Mouse (Mus musculus): Measurements from ENCODE around the gene Edaradd. TPM values are rescaled to one million over a fixed set of nuclear protein-coding genes. Genes with fewer than 3 reads are reported as not detected.

Edaradd gene
- polyA plus RNA-seq, 1 experiment from 2014 or later = 2.2 TPM

GRCm38 (mm10) chr13:12534628-12535027 lies 14.4 kb upstream of the Edaradd start:
- WGBS = 67% methylated on average over 3 of the region's 3 CpGs
- no peak overlapping the region for H3K27ac ChIP-seq (ENCODE audit: low read length)
- no peak overlapping the region for H3K9ac ChIP-seq (ENCODE audit: low read length)
- H3K36me3 ChIP-seq (ENCODE audit: control insufficient read depth, insufficient read depth) = no peaks in the 10 kb centered on the region
- H3K4me3 ChIP-seq (ENCODE audit: low read length) = no peak overlapping the region
- no peak for ATAC-seq (replicated peaks; ENCODE audit: extremely low read depth, insufficient read depth, low FRiP score)
- no peaks in the 10 kb centered on the region for H3K27me3 ChIP-seq (ENCODE audit: control insufficient read depth, insufficient read depth, low read length)
- no peak overlapping the region for H3K4me2 ChIP-seq (ENCODE audit: low read depth, low read length)
- no peaks in the 10 kb centered on the region for H3K4me1 ChIP-seq (ENCODE audit: control insufficient read depth, insufficient read depth, low read length)
- H3K9me3 ChIP-seq (replicated peaks; ENCODE audit: control insufficient read depth, low read length) = no peaks in the 10 kb centered on the region; the same call in 1 of the 2 replicates

DNA sequence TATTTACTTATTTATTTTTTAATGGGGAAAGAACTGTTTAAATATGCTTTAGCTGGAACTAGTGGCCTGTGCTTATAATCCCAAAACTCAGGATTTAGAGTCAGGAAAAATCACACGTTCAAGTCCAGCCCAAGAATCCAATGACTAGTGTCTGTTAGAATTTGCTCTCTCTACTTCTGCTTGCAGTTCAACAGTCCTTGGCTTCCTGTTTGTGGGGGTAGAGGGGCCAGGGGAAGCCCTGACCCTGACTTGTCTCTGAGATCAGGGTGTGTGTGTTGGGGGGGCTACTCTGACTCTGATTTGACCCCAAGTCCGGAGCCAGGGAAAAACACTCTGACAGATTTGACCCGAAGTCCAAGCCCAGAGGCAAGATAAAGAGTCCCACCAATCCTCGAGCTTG lies 5.4 kb upstream of the Edaradd start:
- H3K36me3 ChIP-seq (ENCODE audit: control insufficient read depth, insufficient read depth) = no peaks in the 10 kb centered on the region
- no peaks in the 10 kb centered on the region for H3K9me3 ChIP-seq (replicated peaks; ENCODE audit: control insufficient read depth, low read length)
- 80% methylated on average over 4 of the region's 4 CpGs for WGBS
- no peak overlapping the region for H3K4me3 ChIP-seq (ENCODE audit: low read length)
- no peak overlapping the region for H3K9ac ChIP-seq (ENCODE audit: low read length)
- no peak overlapping the region for H3K4me2 ChIP-seq (ENCODE audit: low read depth, low read length)
- H3K27me3 ChIP-seq (ENCODE audit: control insufficient read depth, insufficient read depth, low read length) = 0 out of 2 replicates have a peak, but pooled peaks cover 2% of the 10 kb centered on the region
- no peak overlapping the region for H3K27ac ChIP-seq (ENCODE audit: low read length)
- ATAC-seq (replicated peaks; ENCODE audit: extremely low read depth, insufficient read depth, low FRiP score) = no peak
- peaks cover 6% of the 10 kb centered on the region; the same call in 1 of the 2 replicates for H3K4me1 ChIP-seq (ENCODE audit: control insufficient read depth, insufficient read depth, low read length)

GRCm38 (mm10) chr13:12522346-12522745 lies 2.1 kb upstream of the Edaradd start:
- Histone ChIP-seq H3K9ac (ENCODE audit: low read length) (no peak overlapping the region), H3K4me2 (ENCODE audit: low read depth, low read length) (no peak overlapping the region), H3K9me3 (replicated peaks; ENCODE audit: control insufficient read depth, low read length) (no peaks in the 10 kb centered on the region), H3K4me3 (ENCODE audit: low read length) (no peak overlapping the region), H3K4me1 (ENCODE audit: control insufficient read depth, insufficient read depth, low read length) (no peaks in the 10 kb centered on the region), H3K36me3 (ENCODE audit: control insufficient read depth, insufficient read depth) (no peaks in the 10 kb centered on the region), H3K27ac (ENCODE audit: low read length) (no peak overlapping the region), H3K27me3 (ENCODE audit: control insufficient read depth, insufficient read depth, low read length) (peaks cover 6% of the 10 kb centered on the region; the same call in 1 of the 2 replicates)
- ATAC-seq (replicated peaks; ENCODE audit: extremely low read depth, insufficient read depth, low FRiP score) = no peak

- peaks cover 6% of the 10 kb centered on the region; the same call in 1 of the 2 replicates for H3K27me3 ChIP-seq (ENCODE audit: control insufficient read depth, insufficient read depth, low read length)
- no peaks in the 10 kb centered on the region for H3K36me3 ChIP-seq (ENCODE audit: control insufficient read depth, insufficient read depth)
- H3K4me2 ChIP-seq (ENCODE audit: low read depth, low read length) = peak overlapping the region; percentile 100
- peak overlapping the region; percentile 62 for H3K4me3 ChIP-seq (ENCODE audit: low read length)
- H3K9ac ChIP-seq (ENCODE audit: low read length) = peak overlapping the region; percentile 23; the same call in 1 of the 2 replicates
- no peaks in the 10 kb centered on the region for H3K9me3 ChIP-seq (replicated peaks; ENCODE audit: control insufficient read depth, low read length)
- H3K4me1 ChIP-seq (ENCODE audit: control insufficient read depth, insufficient read depth, low read length) = no peaks in the 10 kb centered on the region
- no peak overlapping the region for H3K27ac ChIP-seq (ENCODE audit: low read length)
- ATAC-seq (replicated peaks; ENCODE audit: extremely low read depth, insufficient read depth, low FRiP score) = no peak
- WGBS = 7% methylated on average over 18 of the region's 18 CpGs
These were observed 867 bp downstream of the Edaradd start for GRCm38 (mm10) chr13:12519371-12519770.

DNA sequence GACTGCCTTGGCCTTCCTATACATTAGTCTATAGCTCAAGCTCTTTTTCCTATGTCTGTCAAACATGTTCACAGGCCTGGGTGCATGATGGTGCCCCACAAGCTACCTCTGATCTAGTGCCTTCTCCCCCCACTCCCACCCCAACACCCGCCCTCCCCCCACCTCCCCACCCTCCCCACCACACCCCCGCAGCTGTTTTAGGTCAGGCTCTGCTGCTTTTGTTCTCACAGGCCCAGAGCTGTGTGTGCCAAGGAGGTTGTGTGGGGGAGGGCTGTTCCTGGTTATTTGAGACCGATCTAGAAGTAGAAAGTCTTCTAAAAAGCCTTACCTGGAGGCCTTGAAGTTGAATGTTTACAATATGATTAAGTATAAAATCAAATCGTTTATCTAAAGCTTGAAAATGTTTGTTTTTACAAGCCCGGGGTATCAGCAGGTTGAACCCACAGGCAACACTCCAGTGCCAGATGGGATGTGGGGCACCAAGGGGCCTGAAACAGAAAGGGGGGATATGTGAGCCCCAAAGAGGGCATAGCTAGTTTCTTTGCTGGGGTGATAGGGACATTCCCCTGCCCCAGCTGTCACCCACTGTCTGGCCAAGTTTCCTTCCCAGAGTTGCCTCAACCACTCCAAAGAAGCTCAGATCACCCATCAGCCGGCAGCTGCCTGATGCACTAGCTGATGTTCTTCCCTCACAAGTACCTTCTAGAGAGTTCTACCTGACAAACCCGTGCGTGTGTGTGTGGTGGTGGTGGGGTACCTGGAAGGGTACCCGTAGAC lies 8.9 kb downstream of the Edaradd start:
- no peaks in the 10 kb centered on the region for H3K4me1 ChIP-seq (ENCODE audit: control insufficient read depth, insufficient read depth, low read length)
- H3K9me3 ChIP-seq (replicated peaks; ENCODE audit: control insufficient read depth, low read length) = no peaks in the 10 kb centered on the region
- H3K4me3 ChIP-seq (ENCODE audit: low read length) = no peak overlapping the region
- no peak overlapping the region for H3K4me2 ChIP-seq (ENCODE audit: low read depth, low read length)
- no peaks in the 10 kb centered on the region for H3K27me3 ChIP-seq (ENCODE audit: control insufficient read depth, insufficient read depth, low read length)
- 64% methylated on average over 9 of the region's 9 CpGs for WGBS
- H3K9ac ChIP-seq (ENCODE audit: low read length) = no peak overlapping the region
- H3K27ac ChIP-seq (ENCODE audit: low read length) = peak overlapping the region; percentile 52; the same call in 1 of the 2 replicates
- peak; percentile 50; the same call in 1 of the 2 replicates for ATAC-seq (replicated peaks; ENCODE audit: extremely low read depth, insufficient read depth, low FRiP score)
- H3K36me3 ChIP-seq (ENCODE audit: control insufficient read depth, insufficient read depth) = no peaks in the 10 kb centered on the region

GRCm38 (mm10) chr13:12510032-12510431 lies 10.2 kb downstream of the Edaradd start:
- 77% methylated on average over 6 of the region's 6 CpGs for WGBS
- no peaks in the 10 kb centered on the region for H3K9me3 ChIP-seq (replicated peaks; ENCODE audit: control insufficient read depth, low read length)

DNA sequence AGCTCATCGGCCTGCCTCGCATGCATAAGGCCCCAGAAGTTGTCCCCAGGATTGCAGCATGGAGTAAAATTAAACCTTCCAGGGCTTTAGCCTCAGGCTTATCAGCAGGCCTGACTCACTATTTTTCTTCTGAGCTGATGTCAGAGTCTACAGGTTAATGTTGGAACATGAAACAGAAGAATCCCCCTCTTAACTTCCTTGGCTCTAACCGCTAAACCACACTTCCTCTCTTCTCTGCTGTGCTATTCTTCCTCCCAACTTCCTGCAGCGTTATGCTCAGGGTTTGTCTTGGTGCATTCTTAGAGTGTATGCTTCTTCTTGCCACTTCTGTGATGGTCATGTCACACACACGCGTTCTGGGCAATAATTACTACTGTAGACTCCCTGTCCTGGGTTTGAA lies 12.8 kb downstream of the Edaradd start:
- H3K4me1 ChIP-seq (ENCODE audit: control insufficient read depth, insufficient read depth, low read length) = no peaks in the 10 kb centered on the region
- no peak overlapping the region for H3K4me2 ChIP-seq (ENCODE audit: low read depth, low read length)
- no peak overlapping the region for H3K4me3 ChIP-seq (ENCODE audit: low read length)
- no peak overlapping the region for H3K27ac ChIP-seq (ENCODE audit: low read length)
- no peak for ATAC-seq (replicated peaks; ENCODE audit: extremely low read depth, insufficient read depth, low FRiP score)
- 77% methylated on average over 6 of the region's 6 CpGs for WGBS
- H3K9me3 ChIP-seq (replicated peaks; ENCODE audit: control insufficient read depth, low read length) = no peaks in the 10 kb centered on the region
- H3K9ac ChIP-seq (ENCODE audit: low read length) = no peak overlapping the region
- no peaks in the 10 kb centered on the region for H3K36me3 ChIP-seq (ENCODE audit: control insufficient read depth, insufficient read depth)
- no peaks in the 10 kb centered on the region for H3K27me3 ChIP-seq (ENCODE audit: control insufficient read depth, insufficient read depth, low read length)

More at GRCm38 (mm10) chr13:12510032-12510431, 10.2 kb downstream of the Edaradd start:
- Histone ChIP-seq H3K27me3 (ENCODE audit: control insufficient read depth, insufficient read depth, low read length) (no peaks in the 10 kb centered on the region), H3K27ac (ENCODE audit: low read length) (no peak overlapping the region), H3K4me1 (ENCODE audit: control insufficient read depth, insufficient read depth, low read length) (no peaks in the 10 kb centered on the region), H3K4me2 (ENCODE audit: low read depth, low read length) (no peak overlapping the region), H3K4me3 (ENCODE audit: low read length) (no peak overlapping the region), H3K36me3 (ENCODE audit: control insufficient read depth, insufficient read depth) (no peaks in the 10 kb centered on the region), H3K9ac (ENCODE audit: low read length) (no peak overlapping the region)
- no peak for ATAC-seq (replicated peaks; ENCODE audit: extremely low read depth, insufficient read depth, low FRiP score)

DNA sequence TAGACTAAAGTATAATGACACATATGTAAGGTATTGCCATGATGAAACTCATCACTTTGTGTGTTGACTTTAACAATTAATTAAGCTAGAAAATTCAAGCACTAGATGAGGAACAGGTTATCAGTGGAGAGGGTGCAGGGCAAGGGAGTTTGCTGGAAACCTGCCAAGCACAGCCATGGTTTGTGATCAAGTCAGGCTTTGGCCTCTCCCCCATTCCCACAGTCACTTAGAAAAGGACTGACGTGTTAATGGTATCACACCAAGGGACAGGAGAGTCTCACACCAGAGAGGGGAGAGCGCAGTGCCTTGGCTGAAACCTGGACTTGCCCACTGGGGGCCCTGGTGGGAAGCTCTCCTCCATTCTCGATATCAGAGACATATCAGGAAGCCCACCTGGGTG lies 14.9 kb downstream of the Edaradd start:
- H3K4me3 ChIP-seq (ENCODE audit: low read length) = no peak overlapping the region
- H3K27me3 ChIP-seq (ENCODE audit: control insufficient read depth, insufficient read depth, low read length) = no peaks in the 10 kb centered on the region
- no peaks in the 10 kb centered on the region for H3K4me1 ChIP-seq (ENCODE audit: control insufficient read depth, insufficient read depth, low read length)
- no peaks in the 10 kb centered on the region for H3K36me3 ChIP-seq (ENCODE audit: control insufficient read depth, insufficient read depth)
- no peaks in the 10 kb centered on the region for H3K9me3 ChIP-seq (replicated peaks; ENCODE audit: control insufficient read depth, low read length)
- ATAC-seq (replicated peaks; ENCODE audit: extremely low read depth, insufficient read depth, low FRiP score) = no peak
- WGBS = 55% methylated on average over 3 of the region's 3 CpGs
- no peak overlapping the region for H3K4me2 ChIP-seq (ENCODE audit: low read depth, low read length)
- H3K27ac ChIP-seq (ENCODE audit: low read length) = no peak overlapping the region
- H3K9ac ChIP-seq (ENCODE audit: low read length) = no peak overlapping the region

DNA sequence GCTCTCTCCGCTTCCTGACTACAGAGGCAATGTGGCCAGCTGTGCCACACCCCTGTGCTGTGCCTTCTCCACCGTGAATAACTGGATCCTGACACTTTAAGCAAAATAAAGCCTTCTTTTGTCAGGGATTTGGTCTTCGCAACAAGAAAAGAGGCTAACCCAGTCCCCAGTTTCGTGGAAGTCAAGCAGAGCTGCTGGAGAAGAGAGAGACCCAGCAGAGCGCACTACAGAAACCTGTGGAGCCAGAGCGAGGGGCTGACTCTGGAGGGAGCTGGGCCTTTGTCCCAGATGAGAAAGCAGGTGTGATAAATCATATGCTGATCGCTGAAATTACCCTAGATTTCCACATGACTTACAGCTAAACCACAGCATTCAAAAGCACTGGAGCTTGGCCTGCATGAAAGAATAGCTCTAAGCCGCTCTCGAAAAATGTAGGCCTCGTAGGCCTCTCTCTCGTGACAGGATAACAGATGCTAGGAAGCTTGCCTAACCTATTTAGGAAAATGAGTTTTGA lies 16.9 kb downstream of the Edaradd start:
- ATAC-seq (replicated peaks; ENCODE audit: extremely low read depth, insufficient read depth, low FRiP score) = no peak
- Histone ChIP-seq H3K27ac (ENCODE audit: low read length) (peak overlapping the region; percentile 26; the same call in 1 of the 2 replicates), H3K4me3 (ENCODE audit: low read length) (no peak overlapping the region)

More for the DNA sequence above, 16.9 kb downstream of the Edaradd start:
- Histone ChIP-seq H3K36me3 (ENCODE audit: control insufficient read depth, insufficient read depth) (no peaks in the 10 kb centered on the region), H3K9me3 (replicated peaks; ENCODE audit: control insufficient read depth, low read length) (no peaks in the 10 kb centered on the region), H3K4me2 (ENCODE audit: low read depth, low read length) (no peak overlapping the region), H3K27me3 (ENCODE audit: control insufficient read depth, insufficient read depth, low read length) (no peaks in the 10 kb centered on the region), H3K4me1 (ENCODE audit: control insufficient read depth, insufficient read depth, low read length) (no peaks in the 10 kb centered on the region), H3K9ac (ENCODE audit: low read length) (no peak overlapping the region)
- WGBS = 70% methylated on average over 11 of the region's 11 CpGs
